Mouse (Mus musculus) heart, adult 2 months (tissue): ENCODE results near the gene Arsa. TPM values are rescaled to one million over a fixed set of nuclear protein-coding genes. Genes with fewer than 3 reads are reported as not detected.
A peak's percentile ranks its signal among the peaks of the same experiment; 100 is the strongest.

Experiments used
- DNase-seq, 2 experiments: peaks; one replicate each; pipeline ENCODE4 v3.0.0; 2021
- H3K27ac ChIP-seq: fragments of 200-600 bp; 2 replicates; pipeline ENCODE4 v1.8.1; 2022
- H3K27me3 ChIP-seq: fragments of 200-500 bp; 2 replicates; pipeline ENCODE4 v1.6.1; 2012; ENCODE audit warnings: mild to moderate bottlenecking, low read length, inconsistent platforms, mixed read lengths; ENCODE audit not compliant: control insufficient read depth, insufficient read depth
- H3K36me3 ChIP-seq: fragments of 200-500 bp; 2 replicates; pipeline ENCODE4 v1.6.1; 2012; ENCODE audit warnings: low read length, inconsistent platforms; ENCODE audit not compliant: control insufficient read depth, insufficient read depth
- H3K4me1 ChIP-seq: fragments of 200-500 bp; 2 replicates; pipeline ENCODE4 v1.6.1; 2011; ENCODE audit warnings: low read length; ENCODE audit not compliant: control insufficient read depth, insufficient read depth
- H3K4me3 ChIP-seq: fragments of 200-600 bp; 2 replicates; pipeline ENCODE4 v1.8.1; 2022
- H3K79me2 ChIP-seq: fragments of 200-500 bp; replicated peaks from 2 replicates; pipeline ENCODE4 v1.6.1; 2012; ENCODE audit warnings: mild to moderate bottlenecking, inconsistent platforms, low read length, moderate library complexity, mixed read lengths; ENCODE audit not compliant: control insufficient read depth, insufficient read depth
- H3K9ac ChIP-seq: fragments of 200-500 bp; 2 replicates; pipeline ENCODE4 v1.6.1; 2012; ENCODE audit warnings: low read depth, mild to moderate bottlenecking, control low read depth, inconsistent platforms, low read length, mixed read lengths
- CTCF ChIP-seq: fragments of 200-600 bp; IDR thresholded peaks from 2 replicates; pipeline ENCODE4 v1.8.1; 2022; ENCODE audit warnings: antibody characterized with exemption, mild to moderate bottlenecking, moderate library complexity
- EP300 ChIP-seq: fragments of 200-500 bp; IDR thresholded peaks from 2 replicates; pipeline ENCODE4 v1.6.1; 2011; ENCODE audit warnings: low read depth, low read length, control low read depth; ENCODE audit not compliant: insufficient read depth
- POLR2A ChIP-seq: fragments of 200-500 bp; IDR thresholded peaks from 2 replicates; pipeline ENCODE4 v1.6.1; 2011; ENCODE audit warnings: mild to moderate bottlenecking, low read depth, low read length, control low read depth; ENCODE audit not compliant: insufficient read depth
- WGBS: fragments of 180-500 bp; shearing (Covaris S2); methylation state at CpG from one replicate; pipeline ENCODE4 v1.1.7; 2018; 5-methylcytosine and 5-hydroxymethylcytosine counted together
- intact Hi-C: fragments of 180-260 bp; cut with DNase I; formaldehyde crosslinking; loops from one replicate; pipeline ENCODE4 v1.15.1; 2025
- polyA plus RNA-seq: library from polyadenylated mRNA; depleted of rRNA; stranded (reverse); fragments of >200 nt; gene quantifications from 2 replicates; pipeline ENCODE4 v1.2.3, GENCODE M21; 2012
- total RNA-seq, 2 experiments: library from RNA; stranded (reverse); gene quantifications; 2 replicates each; pipeline ENCODE4 v1.2.3; 2021

The Arsa gene
- total and polyA plus RNA-seq, 3 experiments = 11.1 to 22.1 (median 13.5) TPM

DNA sequence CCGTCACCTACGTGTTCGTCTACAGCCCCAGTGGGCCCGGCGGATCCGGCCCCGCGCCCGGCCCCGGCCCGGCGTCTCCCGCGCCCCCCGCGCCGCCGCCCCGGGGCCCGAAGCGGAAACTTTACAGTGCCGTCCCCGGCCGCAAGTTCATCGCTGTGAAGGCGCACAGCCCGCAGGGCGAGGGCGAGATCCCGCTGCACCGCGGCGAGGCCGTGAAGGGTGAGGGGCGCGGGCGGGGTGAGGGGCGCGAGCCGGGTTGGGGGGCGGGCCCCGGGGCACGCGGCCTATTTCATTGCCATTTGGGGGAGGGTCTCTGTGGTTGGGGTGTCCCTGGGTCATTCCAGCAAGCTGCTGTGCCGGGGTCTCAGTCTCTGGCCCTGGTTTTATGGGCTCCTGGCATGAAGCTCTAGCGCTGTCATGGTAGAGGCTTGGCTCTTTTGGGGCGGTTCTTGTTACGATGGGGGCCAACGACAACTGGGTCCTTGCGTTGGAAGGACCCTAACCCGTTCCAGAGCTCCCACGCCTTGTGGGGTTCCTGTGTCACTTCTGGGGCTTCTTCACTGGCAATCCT, 46.9 kb upstream of the Arsa start:
- peaks cover 11% of the 10 kb centered on the region for H3K36me3 ChIP-seq
- no peak overlapping the region for H3K27ac ChIP-seq
- peaks cover 3% of the 10 kb centered on the region for H3K4me1 ChIP-seq
- intact Hi-C loops = no loop called here
- H3K4me3 ChIP-seq = no peak overlapping the region; the same call in 1 of the 2 replicates
- TF ChIP-seq EP300 (no peak), CTCF (no peak), POLR2A (no peak)
- no peaks in the 10 kb centered on the region for H3K79me2 ChIP-seq
- DNase-seq = no peak
- WGBS = 58% methylated on average over 52 of the region's 52 CpGs
- no peaks in the 10 kb centered on the region; the same call in 1 of the 2 replicates for H3K27me3 ChIP-seq
- H3K9ac ChIP-seq = no peak overlapping the region

DNA sequence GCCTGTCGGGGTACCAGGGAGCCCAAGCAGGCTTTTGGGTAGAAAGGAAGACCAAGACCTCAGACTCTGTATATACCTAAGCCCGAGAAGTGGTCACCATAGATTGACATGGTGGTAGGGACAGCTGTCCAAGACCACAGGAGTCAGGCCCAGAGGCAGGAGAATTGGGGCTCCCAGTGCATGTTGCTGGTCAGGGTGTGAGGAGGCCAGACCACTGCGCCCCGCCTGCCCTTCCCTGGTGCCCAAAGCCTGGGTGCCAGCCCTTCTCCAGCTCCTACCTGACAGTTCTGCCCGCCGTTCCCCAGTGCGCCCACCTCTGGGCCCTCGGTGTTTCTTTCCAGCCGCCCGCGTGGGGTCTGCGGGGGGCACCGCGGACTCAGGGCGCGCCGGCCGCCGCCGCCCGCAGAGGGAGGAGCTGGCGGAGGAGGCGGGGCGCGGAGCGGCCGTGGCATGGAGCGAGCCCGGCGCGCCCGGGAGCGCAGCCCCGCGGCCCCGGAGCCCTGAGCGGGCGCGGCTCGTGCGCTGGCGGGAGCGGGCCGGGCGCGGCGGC, 46.1 kb upstream of the Arsa start:
- 62% methylated on average over 47 of the region's 47 CpGs for WGBS

DNA sequence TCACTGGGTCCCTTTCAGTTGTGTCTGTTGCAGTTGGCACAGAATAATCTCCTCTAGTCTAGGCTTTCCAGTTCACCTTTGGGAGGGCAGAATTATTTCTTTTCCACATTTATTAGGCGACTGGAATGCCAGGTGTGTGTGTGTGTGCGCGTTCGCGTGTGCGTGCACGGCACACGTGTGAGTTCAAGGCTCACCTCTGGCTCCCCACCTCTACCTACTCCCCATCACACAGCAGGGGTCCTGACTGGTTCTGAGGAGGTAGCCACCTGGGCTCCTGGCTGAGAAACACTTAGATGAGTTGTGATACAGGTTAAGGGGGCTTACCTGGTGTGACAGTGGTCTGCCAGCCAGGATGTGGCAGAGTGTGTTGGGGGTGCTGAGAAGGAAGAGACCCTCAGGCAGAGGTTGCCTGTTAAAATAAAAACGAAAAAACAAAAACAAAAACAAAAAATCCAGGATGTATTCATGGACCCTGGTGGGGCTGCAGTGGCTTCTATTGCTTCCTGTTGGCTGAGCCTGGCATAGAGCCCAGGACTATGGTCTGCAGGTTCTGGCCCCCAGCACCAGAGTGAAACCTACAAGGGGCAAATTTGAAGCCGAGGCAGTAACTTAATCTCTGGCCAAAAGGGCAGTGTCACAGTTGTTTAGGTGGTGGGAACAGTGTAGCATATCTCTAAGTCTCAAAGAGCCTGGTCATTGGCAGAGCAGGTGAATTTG, 45.5 kb upstream of the Arsa start:
- H3K27me3 ChIP-seq = no peaks in the 10 kb centered on the region; the same call in 1 of the 2 replicates

More for the DNA sequence above, 46.1 kb upstream of the Arsa start:
- H3K4me3 ChIP-seq = no peak overlapping the region; the same call in 1 of the 2 replicates
- H3K4me1 ChIP-seq = peaks cover 3% of the 10 kb centered on the region
- H3K36me3 ChIP-seq = peaks cover 13% of the 10 kb centered on the region
- TF ChIP-seq EP300 (no peak), POLR2A (no peak), CTCF (no peak)
- intact Hi-C loops = no loop called here
- H3K27ac ChIP-seq = no peak overlapping the region
- no peaks in the 10 kb centered on the region for H3K79me2 ChIP-seq
- no peaks in the 10 kb centered on the region; the same call in 1 of the 2 replicates for H3K27me3 ChIP-seq
- H3K9ac ChIP-seq = no peak overlapping the region
- DNase-seq = peak in 1 of 2 experiments; percentile 30

DNA sequence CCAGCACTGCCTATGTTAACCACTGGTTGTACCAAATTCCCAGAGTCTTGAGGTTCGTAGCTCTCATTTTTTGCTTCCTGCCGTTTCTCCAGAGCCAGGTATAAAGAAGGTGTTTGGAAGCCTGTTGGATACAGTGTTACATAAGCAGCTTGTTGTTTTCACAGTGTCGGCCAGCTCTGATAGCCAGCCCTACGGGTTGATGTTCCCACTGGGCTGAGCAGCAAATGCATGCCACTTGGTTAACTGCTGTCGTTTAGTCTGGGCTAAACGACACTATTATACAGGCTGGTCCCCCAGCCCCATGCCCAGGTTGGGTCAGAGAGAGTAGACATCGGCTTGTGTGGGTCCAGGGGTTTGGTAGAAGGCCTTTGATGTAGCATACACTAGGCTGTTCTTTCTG, 44.7 kb upstream of the Arsa start:
- no peaks in the 10 kb centered on the region; the same call in 1 of the 2 replicates for H3K27me3 ChIP-seq
- no peak overlapping the region for H3K27ac ChIP-seq
- peaks cover 3% of the 10 kb centered on the region for H3K4me1 ChIP-seq
- no peak overlapping the region for H3K9ac ChIP-seq
- TF ChIP-seq POLR2A (no peak), CTCF (no peak), EP300 (no peak)
- peaks cover 24% of the 10 kb centered on the region for H3K36me3 ChIP-seq
- H3K79me2 ChIP-seq = no peaks in the 10 kb centered on the region
- H3K4me3 ChIP-seq = no peak overlapping the region
- 55% methylated on average over 7 of the region's 7 CpGs for WGBS
- DNase-seq = no peak
- intact Hi-C loops = loop anchor here (2.0 kb wide), 1 partner anchor 21 kb away; no protein-coding TSS in a partner anchor

More for the DNA sequence above, 45.5 kb upstream of the Arsa start:
- Histone ChIP-seq H3K9ac (no peak overlapping the region), H3K4me1 (peaks cover 3% of the 10 kb centered on the region), H3K79me2 (no peaks in the 10 kb centered on the region), H3K36me3 (peaks cover 18% of the 10 kb centered on the region), H3K4me3 (no peak overlapping the region), H3K27ac (no peak overlapping the region)
- intact Hi-C loops = no loop called here
- no peak for TF ChIP-seq POLR2A
- no peak for TF ChIP-seq CTCF
- no peak for TF ChIP-seq EP300
- no peak for DNase-seq
- 79% methylated on average over 10 of the region's 10 CpGs for WGBS

DNA sequence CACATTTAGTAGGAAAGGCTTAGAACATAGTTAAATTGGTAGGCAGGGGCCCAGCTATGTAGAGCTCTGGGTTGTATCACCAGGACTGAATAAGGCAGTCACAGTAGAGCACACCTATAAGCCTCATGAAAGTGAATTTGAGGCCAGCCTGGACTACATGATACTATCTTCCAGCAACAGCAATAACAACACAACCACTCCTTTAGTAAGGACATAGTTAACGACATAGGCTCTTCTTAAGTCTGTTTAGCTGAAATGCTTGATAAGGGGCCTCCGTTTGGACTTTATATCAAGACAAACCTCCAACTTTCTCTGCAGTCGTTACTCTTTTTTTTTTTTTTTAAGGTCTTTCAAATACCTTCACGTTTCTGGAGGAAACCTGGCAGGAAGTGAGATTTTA, 35.5 kb upstream of the Arsa start:
- no peak for TF ChIP-seq CTCF
- TF ChIP-seq EP300 = no peak
- TF ChIP-seq POLR2A = no peak
- Histone ChIP-seq H3K4me3 (no peak overlapping the region), H3K27ac (no peak overlapping the region), H3K4me1 (peaks cover 3% of the 10 kb centered on the region), H3K27me3 (no peaks in the 10 kb centered on the region), H3K36me3 (peaks cover 49% of the 10 kb centered on the region), H3K9ac (no peak overlapping the region), H3K79me2 (no peaks in the 10 kb centered on the region)
- WGBS = 39% methylated on average over 4 of the region's 4 CpGs
- intact Hi-C loops = no loop called here
- no peak for DNase-seq

DNA sequence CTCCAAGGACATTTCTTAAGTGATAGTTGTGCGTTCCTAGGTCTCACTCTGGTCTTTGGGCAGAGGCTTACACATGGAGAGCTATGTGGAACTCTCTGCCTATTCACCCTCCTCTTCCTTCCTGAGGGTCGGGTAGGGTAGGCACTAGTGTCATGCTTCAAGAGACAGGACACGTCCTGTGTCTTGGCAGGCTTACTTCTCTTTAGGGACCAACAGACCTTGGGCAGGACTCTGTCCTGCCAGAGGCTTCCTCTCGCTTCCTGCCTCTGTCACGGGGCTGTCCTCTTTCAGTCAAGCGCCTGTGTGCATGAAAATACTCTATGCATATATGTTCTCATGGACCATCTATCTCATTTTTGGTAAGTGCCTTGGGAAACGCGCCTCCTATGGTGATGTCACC, 30.5 kb upstream of the Arsa start:
- TF ChIP-seq POLR2A (no peak), CTCF (no peak), EP300 (no peak)
- Histone ChIP-seq H3K27me3 (no peaks in the 10 kb centered on the region), H3K9ac (no peak overlapping the region), H3K79me2 (no peaks in the 10 kb centered on the region), H3K4me3 (no peak overlapping the region), H3K36me3 (peaks cover 19% of the 10 kb centered on the region), H3K4me1 (peaks cover 3% of the 10 kb centered on the region), H3K27ac (no peak overlapping the region)
- intact Hi-C loops = no loop called here
- 50% methylated on average over 8 of the region's 8 CpGs for WGBS
- no peak for DNase-seq
